Mouse (Mus musculus) bone marrow, adult 2 months (tissue): ENCODE data around the gene Pdzrn3. TPM values are rescaled to one million over a fixed set of nuclear protein-coding genes. Genes with fewer than 3 reads are reported as not detected.

Source experiments
- H3K27ac ChIP-seq: fragments of 200-500 bp; 2 replicates; pipeline ENCODE4 v1.5.1; 2012; ENCODE audit warnings: low read depth, mild to moderate bottlenecking, control low read depth, inconsistent platforms, low read length; ENCODE audit not compliant: control insufficient read depth, poor library complexity, insufficient read depth
- H3K4me1 ChIP-seq: fragments of 200-500 bp; 2 replicates; pipeline ENCODE4 v1.6.1; 2011; ENCODE audit warnings: low read length; ENCODE audit not compliant: control insufficient read depth, insufficient read depth
- H3K4me3 ChIP-seq: fragments of 200-500 bp; replicated peaks from 2 replicates; pipeline ENCODE3; 2011; ENCODE audit warnings: mild to moderate bottlenecking, low read depth, low read length, control low read depth; ENCODE audit not compliant: control insufficient read depth
- CTCF ChIP-seq: fragments of 200-500 bp; IDR thresholded peaks from 2 replicates; pipeline ENCODE4 v1.5.1; 2011; ENCODE audit warnings: low read length, control low read depth; ENCODE audit not compliant: control insufficient read depth, insufficient read depth
- POLR2A ChIP-seq: fragments of 200-500 bp; IDR thresholded peaks from 2 replicates; pipeline ENCODE4 v1.6.1; 2011; ENCODE audit warnings: low read depth, mild to moderate bottlenecking, control low read depth, low read length, borderline replicate concordance; ENCODE audit not compliant: control insufficient read depth
- WGBS: fragments of 180-500 bp; shearing (Covaris S2); methylation state at CpG from one replicate; pipeline ENCODE4 v1.1.7; 2018; 5-methylcytosine and 5-hydroxymethylcytosine counted together
- polyA plus RNA-seq: library from polyadenylated mRNA; stranded (reverse); fragments of >200 nt; gene quantifications from 2 replicates; pipeline ENCODE4 v1.2.4, GENCODE M21; 2011; ENCODE audit warnings: low replicate concordance; ENCODE audit not compliant: missing spikeins, insufficient read depth, insufficient read length

Gene Pdzrn3
- polyA plus RNA-seq, 1 experiment: 1.8 TPM

GRCm38 (mm10) chr6:101217756-101218155 lies 159.9 kb downstream of the Pdzrn3 start:
- WGBS: 71% methylated on average over 6 of the region's 6 CpGs
- H3K4me3 ChIP-seq: no peak overlapping the region
- H3K27ac ChIP-seq: no peak overlapping the region
- TF ChIP-seq CTCF (no peak), POLR2A (no peak)
- H3K4me1 ChIP-seq: no peaks in the 10 kb centered on the region; the same call in 1 of the 2 replicates

DNA sequence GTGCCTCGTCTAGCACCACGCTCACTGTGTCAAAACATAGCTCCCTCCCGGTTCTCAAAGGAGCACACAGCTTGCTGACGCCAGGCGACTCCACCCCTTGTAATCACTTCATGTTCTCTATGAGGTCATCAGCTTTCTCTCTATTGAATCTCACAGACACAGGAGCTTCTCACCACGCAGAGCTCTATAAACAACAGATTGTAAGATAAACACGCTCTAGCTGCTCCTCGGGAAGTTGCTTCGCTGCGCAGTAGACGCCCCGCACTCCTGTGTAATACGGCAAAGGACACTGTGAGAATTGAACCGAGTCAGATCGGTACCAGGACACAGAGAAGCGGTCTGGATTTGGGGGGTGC lies 162.3 kb downstream of the Pdzrn3 start:
- no peak overlapping the region for H3K27ac ChIP-seq
- no peak overlapping the region for H3K4me3 ChIP-seq
- WGBS: 73% methylated on average over 16 of the region's 16 CpGs
- no peaks in the 10 kb centered on the region; the same call in 1 of the 2 replicates for H3K4me1 ChIP-seq
- no peak for TF ChIP-seq POLR2A
- no peak for TF ChIP-seq CTCF

DNA sequence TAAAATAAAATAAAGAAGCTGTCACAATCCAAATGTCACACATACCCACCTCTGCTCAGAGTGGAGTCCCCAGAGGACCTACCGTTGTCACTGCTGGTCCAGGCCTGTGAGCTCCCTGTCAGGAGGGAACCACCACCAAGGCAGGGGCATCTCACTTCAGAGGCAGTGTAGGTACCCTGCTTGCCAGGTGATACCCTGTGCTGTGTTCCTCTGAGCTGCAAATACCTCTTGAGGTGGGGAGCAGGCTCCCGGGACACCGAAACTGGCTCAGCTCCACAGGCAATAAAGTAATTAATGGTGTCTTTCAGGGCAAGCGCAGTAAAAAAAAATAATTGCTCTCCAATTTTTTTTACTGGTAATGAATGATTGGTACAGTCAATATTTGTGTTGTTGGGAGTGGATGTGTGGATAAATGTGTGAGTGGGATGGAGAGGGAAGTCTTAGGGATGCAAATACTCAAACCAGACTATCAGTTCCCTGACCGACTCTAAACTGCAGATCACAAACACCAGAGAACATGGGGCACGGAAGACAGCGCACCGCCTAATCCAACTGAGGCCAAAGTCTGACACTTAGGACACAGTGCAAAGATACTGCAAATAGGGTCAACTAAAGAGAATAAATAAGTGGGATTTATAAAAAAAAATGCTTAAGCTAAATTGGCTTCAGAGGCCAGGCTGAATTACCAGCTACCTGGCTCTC lies 162.8 kb downstream of the Pdzrn3 start:
- no peak overlapping the region for H3K4me3 ChIP-seq
- 81% methylated on average over 8 of the region's 8 CpGs for WGBS
- no peaks in the 10 kb centered on the region; the same call in 1 of the 2 replicates for H3K4me1 ChIP-seq
- H3K27ac ChIP-seq: no peak overlapping the region
- TF ChIP-seq POLR2A: no peak
- TF ChIP-seq CTCF: no peak

DNA sequence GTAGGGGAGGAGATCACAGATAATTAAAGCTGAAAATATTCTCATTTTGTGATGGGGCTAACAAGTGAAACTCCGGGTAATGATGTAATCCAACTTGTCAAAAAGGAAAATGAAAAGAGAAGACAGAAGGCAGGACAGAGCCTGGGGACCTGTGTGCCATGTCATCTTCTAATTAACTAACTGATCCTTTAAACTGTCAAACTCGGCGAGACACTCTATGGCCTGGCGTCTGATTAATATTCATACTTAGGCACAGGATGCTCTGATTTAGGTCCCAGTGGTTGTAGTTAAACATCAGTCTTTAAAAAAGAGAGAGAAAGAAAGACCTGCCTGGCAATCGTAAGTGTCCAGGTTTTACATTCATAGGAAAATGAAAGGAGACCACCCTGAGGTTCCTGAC lies 164.6 kb downstream of the Pdzrn3 start:
- no peak overlapping the region for H3K4me3 ChIP-seq
- no peak for TF ChIP-seq POLR2A
- no peak for TF ChIP-seq CTCF
- H3K27ac ChIP-seq: no peak overlapping the region
- H3K4me1 ChIP-seq: no peaks in the 10 kb centered on the region
- WGBS: 79% methylated on average over 5 of the region's 5 CpGs

- no peak overlapping the region for H3K4me3 ChIP-seq
- 80% methylated on average over 6 of the region's 6 CpGs for WGBS
- no peak for TF ChIP-seq POLR2A
- TF ChIP-seq CTCF: no peak
- H3K27ac ChIP-seq: no peak overlapping the region
- no peaks in the 10 kb centered on the region for H3K4me1 ChIP-seq
Measured at GRCm38 (mm10) chr6:101212086-101212485, 165.6 kb downstream of the Pdzrn3 start.

DNA sequence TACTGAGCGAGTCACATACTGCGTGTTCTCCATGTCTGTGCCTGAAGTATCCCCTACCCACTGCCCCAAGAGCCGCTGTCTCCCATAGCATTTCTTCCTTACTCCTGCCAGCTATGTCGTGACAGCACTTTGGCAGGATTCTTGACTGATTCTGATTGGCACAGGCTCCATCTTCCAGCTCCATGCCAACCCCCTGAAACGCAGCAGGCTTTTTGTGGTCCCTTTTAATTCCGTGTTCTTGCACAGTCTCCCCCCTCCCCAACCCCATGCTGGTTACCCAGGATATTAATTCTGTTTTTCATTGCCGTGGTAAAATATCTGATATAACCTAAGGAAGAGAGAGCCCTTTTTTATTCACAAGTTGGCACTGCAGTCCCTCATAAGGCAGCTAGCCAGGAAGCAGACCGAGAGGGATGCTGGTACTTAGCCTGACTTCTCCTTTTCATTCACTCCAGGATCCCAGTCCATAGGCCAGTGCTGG lies 166.3 kb downstream of the Pdzrn3 start:
- no peak overlapping the region for H3K4me3 ChIP-seq
- H3K27ac ChIP-seq: no peak overlapping the region
- TF ChIP-seq POLR2A (no peak), CTCF (no peak)
- 64% methylated on average over 8 of the region's 8 CpGs for WGBS
- no peaks in the 10 kb centered on the region for H3K4me1 ChIP-seq

DNA sequence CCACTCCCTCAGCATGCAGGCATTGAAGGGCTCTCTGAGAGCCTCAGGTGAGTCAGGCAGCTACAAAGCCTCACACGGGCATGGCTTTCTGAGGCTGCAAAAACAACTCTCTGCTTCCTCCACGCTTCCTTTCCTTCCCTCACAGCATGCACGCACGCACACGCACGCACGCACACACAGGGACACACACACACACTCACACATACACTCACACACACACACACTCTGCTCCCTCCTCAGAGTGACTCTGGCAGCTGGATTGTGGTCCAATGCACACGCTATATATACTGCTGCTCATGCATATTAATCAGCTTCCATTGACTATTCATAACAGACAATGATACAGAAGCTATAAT lies 178.8 kb downstream of the Pdzrn3 start:
- Histone ChIP-seq H3K27ac (no peak overlapping the region), H3K4me3 (no peak overlapping the region), H3K4me1 (no peaks in the 10 kb centered on the region)
- TF ChIP-seq POLR2A (no peak), CTCF (no peak)
- WGBS: 4% methylated on average over 8 of the region's 8 CpGs

DNA sequence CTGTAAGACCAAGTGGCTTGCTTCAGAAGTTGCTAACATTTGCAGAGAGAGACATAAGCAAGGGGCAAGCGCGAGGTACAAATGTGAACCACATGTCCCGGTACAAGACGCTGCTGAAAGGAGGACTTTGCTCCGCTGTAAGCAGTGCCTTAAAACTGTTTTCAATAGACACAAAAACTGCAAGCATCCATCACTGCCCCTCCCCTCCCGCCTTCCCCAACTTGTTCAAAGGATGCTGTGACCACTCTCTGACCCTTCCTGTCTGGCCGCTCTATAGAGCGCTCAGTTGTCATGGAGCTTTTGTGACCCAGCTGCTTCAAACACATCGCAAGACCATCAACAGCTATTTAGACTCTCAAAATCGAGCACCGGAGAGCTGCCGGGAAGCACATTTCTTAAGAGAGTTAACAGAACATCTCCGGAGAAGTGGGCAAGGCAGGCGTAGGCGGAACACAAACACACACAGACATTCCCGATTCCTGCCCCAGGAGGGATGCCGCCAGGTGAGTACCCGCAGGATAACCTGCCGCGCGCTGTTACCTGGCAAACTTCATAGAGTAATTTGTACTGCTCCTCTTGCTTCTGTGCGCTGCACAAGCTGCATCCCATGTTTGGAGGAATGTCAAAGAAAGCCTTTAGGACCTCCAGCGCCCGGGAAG lies 179.3 kb downstream of the Pdzrn3 start:
- TF ChIP-seq CTCF: no peak
- no peak for TF ChIP-seq POLR2A
- Histone ChIP-seq H3K4me1 (no peaks in the 10 kb centered on the region), H3K4me3 (no peak overlapping the region), H3K27ac (no peak overlapping the region)
- WGBS: 26% methylated on average over 24 of the region's 24 CpGs

- Histone ChIP-seq H3K27ac (no peak overlapping the region), H3K4me3 (no peak overlapping the region), H3K4me1 (no peaks in the 10 kb centered on the region)
- 13% methylated on average over 5 of the region's 5 CpGs for WGBS
- TF ChIP-seq POLR2A (no peak), CTCF (peak; percentile 38)
Measured at GRCm38 (mm10) chr6:101197642-101198041, 180.1 kb downstream of the Pdzrn3 start.
